Mouse (Mus musculus): ENCODE data around the gene Mfsd4b1.

The Mfsd4b1 gene

DNA sequence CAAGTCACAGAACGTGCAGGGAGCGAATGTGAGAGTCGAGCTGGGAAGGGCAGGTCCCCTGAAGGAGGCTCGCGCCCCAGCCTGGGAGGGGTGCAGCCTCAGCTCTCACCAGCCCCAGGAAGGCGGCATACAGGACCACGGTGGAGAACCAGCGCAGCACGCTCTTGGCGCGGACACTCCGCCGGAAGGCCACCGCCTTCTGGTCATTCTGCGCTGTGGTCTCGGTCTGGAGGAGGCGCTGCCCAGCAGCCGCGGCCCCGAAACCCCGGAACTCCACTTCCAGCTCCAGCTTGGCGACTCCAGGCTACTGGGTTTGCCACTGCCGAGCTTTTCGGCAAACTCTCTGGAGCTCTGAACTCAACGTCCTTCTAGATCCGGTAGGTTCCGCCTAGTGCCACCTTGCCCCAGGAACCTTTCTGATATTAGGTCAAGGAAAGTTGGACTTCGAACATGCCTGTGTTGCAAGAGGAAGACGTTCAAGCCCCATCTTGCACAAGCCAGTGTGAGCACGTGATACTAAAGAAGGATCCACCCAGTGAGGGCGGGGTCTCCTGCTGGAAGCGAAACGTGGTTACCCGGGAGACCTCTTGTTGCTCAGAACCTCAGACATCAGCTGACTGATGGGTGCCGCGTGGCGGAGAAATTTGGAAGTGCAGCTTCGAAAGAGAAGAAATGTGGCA is 65.2 kb downstream of the Mfsd4b1 start, which contains the start of gene Mfsd4b3:
Gene Mfsd4b3 (minus strand): TSS at position 393 of the 680 bp plus-strand sequence.
- DNase-seq (ENCODE audit: low spot score) = peak; percentile 89

DNA sequence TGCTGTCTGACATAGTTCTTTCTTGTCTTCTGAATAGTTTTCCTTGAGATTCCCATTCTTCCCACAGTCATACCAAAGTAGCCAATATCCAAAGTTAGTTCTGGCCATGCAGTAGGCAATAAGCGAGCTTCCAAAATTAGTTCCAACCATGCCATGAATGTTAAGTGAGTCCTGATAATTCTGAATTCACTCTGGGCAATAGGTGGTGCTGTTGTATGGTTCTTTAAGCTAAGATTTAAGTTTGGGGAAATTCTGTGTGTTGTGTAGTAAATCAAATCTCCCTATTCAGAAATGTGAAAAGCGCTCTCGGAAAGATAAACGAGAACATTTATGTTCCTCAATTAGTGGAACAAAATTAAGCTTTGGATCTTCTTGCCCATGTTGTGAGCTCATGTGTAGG is 66.8 kb downstream of the Mfsd4b1 start:
- DNase-seq (ENCODE audit: low spot score) = no peak

DNA sequence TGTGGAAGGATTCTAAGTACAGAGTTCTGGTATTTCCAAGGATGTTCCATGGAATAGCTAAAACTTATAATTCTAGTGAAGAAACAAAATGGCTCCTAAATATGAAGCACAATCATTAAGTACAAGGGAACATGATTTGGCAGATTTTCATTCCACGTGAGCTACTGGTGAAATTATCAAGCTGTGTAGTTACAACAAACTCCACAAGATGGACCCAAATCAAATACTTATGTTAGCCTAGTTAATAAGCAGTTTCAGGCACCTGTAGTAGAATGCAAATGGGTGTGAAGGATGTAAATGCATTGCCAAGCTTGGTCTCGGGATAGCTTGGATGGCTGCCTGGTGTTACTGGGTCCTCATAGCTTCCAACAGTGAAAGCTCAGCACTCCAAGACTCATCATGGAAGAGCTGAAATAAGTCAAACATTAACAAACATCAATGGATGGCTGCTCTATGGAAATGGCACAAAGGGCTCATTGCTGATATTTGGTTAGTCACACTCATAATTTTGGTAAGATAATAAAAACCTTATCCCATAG is 68.7 kb downstream of the Mfsd4b1 start:
- DNase-seq (ENCODE audit: low spot score) = no peak

DNA sequence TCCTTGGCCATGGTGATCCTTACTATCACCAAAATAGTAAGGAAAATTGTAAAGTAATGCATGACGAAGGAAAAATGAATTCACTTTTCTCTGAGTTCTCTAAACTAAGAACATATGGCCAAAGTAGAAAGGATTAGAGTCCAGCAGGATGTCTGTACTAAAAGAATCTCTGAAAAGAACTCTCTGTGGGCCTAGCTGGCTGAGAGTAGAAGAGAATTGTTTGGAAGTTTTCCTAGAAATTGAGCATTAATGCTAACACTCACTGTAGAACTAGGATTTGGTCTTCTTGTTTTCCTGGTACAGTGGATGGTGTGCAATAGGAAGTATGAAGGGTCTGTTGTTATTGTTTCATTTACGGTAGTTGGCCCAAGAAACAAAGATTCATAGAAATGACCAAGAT is 69.9 kb downstream of the Mfsd4b1 start:
- DNase-seq (ENCODE audit: low spot score) = no peak

All from urinary bladder, postnatal 25 days (tissue).